Mouse (Mus musculus): ENCODE results near the gene Gm20388. TPM values are rescaled to one million over a fixed set of nuclear protein-coding genes. Genes with fewer than 3 reads are reported as not detected.

Gene Gm20388
- polyA plus RNA-seq, 1 experiment: 18.7 TPM

- Histone ChIP-seq H3K4me1 (ENCODE audit: control insufficient read depth, insufficient read depth, low read length) (peaks cover 45% of the 10 kb centered on the region), H3K27me3 (ENCODE audit: control insufficient read depth, insufficient read depth, low read length) (no peaks in the 10 kb centered on the region), H3K27ac (ENCODE audit: insufficient read depth, low read length) (peak overlapping the region; percentile 15; the same call in 1 of the 2 replicates), H3K4me3 (replicated peaks; ENCODE audit: insufficient read depth, low read depth, low read length) (no peak overlapping the region)
- TF ChIP-seq CTCF (IDR thresholded peaks at IDR 0.05; ENCODE audit: borderline replicate concordance, insufficient read depth, low read depth, low read length) (no peak), POLR2A (IDR thresholded peaks at IDR 0.05; ENCODE audit: borderline replicate concordance, insufficient read depth, low read length) (no peak)
- DNase-seq: peak; percentile 46 to 50
- WGBS: 31% methylated on average over 11 of the region's 11 CpGs
These were observed 4408.1 kb downstream of the Gm20388 start for GRCm38 (mm10) chr8:124318612-124319315.

- H3K27ac ChIP-seq (ENCODE audit: insufficient read depth, low read length): no peak overlapping the region
- no peak overlapping the region for H3K4me3 ChIP-seq (replicated peaks; ENCODE audit: insufficient read depth, low read depth, low read length)
- peaks cover 45% of the 10 kb centered on the region for H3K4me1 ChIP-seq (ENCODE audit: control insufficient read depth, insufficient read depth, low read length)
These were observed 4408.6 kb downstream of the Gm20388 start for GRCm38 (mm10) chr8:124319316-124319652.

DNA sequence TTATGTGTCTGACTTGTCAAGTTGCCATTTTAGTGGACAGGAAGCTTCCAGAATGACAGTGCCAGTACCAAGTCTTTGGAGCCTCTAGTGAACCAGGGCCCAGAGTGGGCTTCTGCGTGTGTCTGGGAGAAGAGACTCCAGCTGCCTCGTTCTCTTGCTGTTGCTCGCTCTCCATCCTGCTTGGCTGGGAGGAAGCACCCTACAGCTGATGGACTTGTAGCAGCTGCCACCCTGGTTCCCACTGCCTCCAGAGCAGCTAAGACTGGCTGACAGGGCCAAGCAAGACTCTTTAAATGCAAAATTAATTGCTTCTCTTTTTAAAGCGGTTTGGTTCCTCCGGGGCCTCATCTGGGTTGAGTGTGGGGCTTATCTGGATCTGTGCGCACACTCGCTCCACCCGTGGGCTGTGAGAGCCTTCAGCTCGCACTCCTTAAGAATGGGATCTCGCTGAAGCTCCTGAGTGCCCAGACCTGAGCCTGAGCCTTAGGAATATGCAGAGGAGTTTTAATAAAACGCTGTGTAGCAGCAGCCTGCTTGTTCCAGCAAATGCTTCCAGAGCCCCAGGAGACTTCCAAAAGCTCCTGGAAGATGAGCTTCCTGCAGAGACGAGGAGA, 4410.7 kb downstream of the Gm20388 start:
- H3K27me3 ChIP-seq (ENCODE audit: control insufficient read depth, insufficient read depth, low read length): no peaks in the 10 kb centered on the region
- WGBS: 53% methylated on average over 12 of the region's 12 CpGs
- no peak overlapping the region for H3K4me3 ChIP-seq (replicated peaks; ENCODE audit: insufficient read depth, low read depth, low read length)
- DNase-seq: no peak
- H3K4me1 ChIP-seq (ENCODE audit: control insufficient read depth, insufficient read depth, low read length): peaks cover 33% of the 10 kb centered on the region
- TF ChIP-seq POLR2A (IDR thresholded peaks at IDR 0.05; ENCODE audit: borderline replicate concordance, insufficient read depth, low read length) (no peak), CTCF (IDR thresholded peaks at IDR 0.05; ENCODE audit: borderline replicate concordance, insufficient read depth, low read depth, low read length) (no peak)
- no peak overlapping the region for H3K27ac ChIP-seq (ENCODE audit: insufficient read depth, low read length)

More at GRCm38 (mm10) chr8:124319316-124319652, 4408.6 kb downstream of the Gm20388 start:
- TF ChIP-seq CTCF (IDR thresholded peaks at IDR 0.05; ENCODE audit: borderline replicate concordance, insufficient read depth, low read depth, low read length) (no peak), POLR2A (IDR thresholded peaks at IDR 0.05; ENCODE audit: borderline replicate concordance, insufficient read depth, low read length) (no peak)
- no peak for DNase-seq
- 91% methylated on average over 4 of the region's 4 CpGs for WGBS
- no peaks in the 10 kb centered on the region for H3K27me3 ChIP-seq (ENCODE audit: control insufficient read depth, insufficient read depth, low read length)

DNA sequence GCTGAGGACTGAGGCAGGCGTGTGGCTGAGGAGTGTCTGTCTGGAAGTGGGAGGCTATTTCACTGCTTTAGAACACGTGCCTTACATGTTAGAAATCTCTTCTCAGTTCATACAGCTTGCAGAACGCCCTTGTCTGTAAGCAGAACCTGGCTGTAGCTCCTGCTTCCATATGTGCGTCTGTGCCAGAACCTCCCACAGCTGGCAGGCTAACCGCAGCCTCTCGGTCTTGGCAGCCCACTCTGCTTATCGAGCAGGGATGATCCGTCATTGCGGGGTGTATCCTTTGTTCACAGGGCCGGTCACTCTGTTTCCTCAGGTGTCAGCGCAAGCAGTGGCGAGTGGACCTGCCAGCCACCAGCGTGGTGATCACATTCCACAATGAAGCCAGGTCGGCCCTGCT, 4412.7 kb downstream of the Gm20388 start:
- TF ChIP-seq POLR2A (IDR thresholded peaks at IDR 0.05; ENCODE audit: borderline replicate concordance, insufficient read depth, low read length) (no peak), CTCF (IDR thresholded peaks at IDR 0.05; ENCODE audit: borderline replicate concordance, insufficient read depth, low read depth, low read length) (no peak)
- no peak for DNase-seq
- Histone ChIP-seq H3K4me3 (replicated peaks; ENCODE audit: insufficient read depth, low read depth, low read length) (no peak overlapping the region), H3K27me3 (ENCODE audit: control insufficient read depth, insufficient read depth, low read length) (no peaks in the 10 kb centered on the region), H3K4me1 (ENCODE audit: control insufficient read depth, insufficient read depth, low read length) (peaks cover 15% of the 10 kb centered on the region), H3K27ac (ENCODE audit: insufficient read depth, low read length) (no peak overlapping the region)
- 70% methylated on average over 14 of the region's 14 CpGs for WGBS

DNA sequence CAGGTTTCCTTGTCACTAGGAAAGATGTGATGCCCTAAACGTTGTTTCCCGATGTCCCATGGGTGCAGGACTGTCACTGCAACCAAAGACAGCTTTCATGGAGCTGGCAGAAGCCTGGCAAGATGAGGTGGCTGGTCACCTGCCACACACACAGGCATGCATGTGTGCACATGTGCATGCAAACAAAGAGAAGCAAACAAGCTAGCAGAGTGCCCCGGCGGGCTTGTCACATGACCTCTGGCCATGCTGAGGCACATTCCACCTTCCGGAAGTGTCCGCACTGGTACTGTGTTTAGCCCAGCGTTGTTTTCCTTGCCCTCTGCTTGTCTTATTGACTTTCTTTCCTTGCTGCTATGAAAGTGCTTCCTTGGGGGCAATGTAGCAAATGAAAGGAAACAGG, 4417.6 kb downstream of the Gm20388 start:
- TF ChIP-seq CTCF (IDR thresholded peaks at IDR 0.05; ENCODE audit: borderline replicate concordance, insufficient read depth, low read depth, low read length) (no peak), POLR2A (IDR thresholded peaks at IDR 0.05; ENCODE audit: borderline replicate concordance, insufficient read depth, low read length) (no peak)
- Histone ChIP-seq H3K4me3 (replicated peaks; ENCODE audit: insufficient read depth, low read depth, low read length) (no peak overlapping the region), H3K4me1 (ENCODE audit: control insufficient read depth, insufficient read depth, low read length) (peaks cover 18% of the 10 kb centered on the region), H3K27me3 (ENCODE audit: control insufficient read depth, insufficient read depth, low read length) (no peaks in the 10 kb centered on the region), H3K27ac (ENCODE audit: insufficient read depth, low read length) (no peak overlapping the region)
- 86% methylated on average over 7 of the region's 7 CpGs for WGBS
- DNase-seq: no peak

GRCm38 (mm10) chr8:124329690-124330089, 4419.0 kb downstream of the Gm20388 start:
- no peak for DNase-seq
- H3K4me1 ChIP-seq (ENCODE audit: control insufficient read depth, insufficient read depth, low read length): peaks cover 18% of the 10 kb centered on the region
- H3K4me3 ChIP-seq (replicated peaks; ENCODE audit: insufficient read depth, low read depth, low read length): no peak overlapping the region
- no peaks in the 10 kb centered on the region for H3K27me3 ChIP-seq (ENCODE audit: control insufficient read depth, insufficient read depth, low read length)
- no peak for TF ChIP-seq CTCF (IDR thresholded peaks at IDR 0.05; ENCODE audit: borderline replicate concordance, insufficient read depth, low read depth, low read length)
- no peak for TF ChIP-seq POLR2A (IDR thresholded peaks at IDR 0.05; ENCODE audit: borderline replicate concordance, insufficient read depth, low read length)
- 54% methylated on average over 10 of the region's 10 CpGs for WGBS
- no peak overlapping the region for H3K27ac ChIP-seq (ENCODE audit: insufficient read depth, low read length)

GRCm38 (mm10) chr8:124330433-124330832, 4419.8 kb downstream of the Gm20388 start:
- Histone ChIP-seq H3K4me3 (replicated peaks; ENCODE audit: insufficient read depth, low read depth, low read length) (no peak overlapping the region), H3K4me1 (ENCODE audit: control insufficient read depth, insufficient read depth, low read length) (peaks cover 18% of the 10 kb centered on the region), H3K27me3 (ENCODE audit: control insufficient read depth, insufficient read depth, low read length) (no peaks in the 10 kb centered on the region), H3K27ac (ENCODE audit: insufficient read depth, low read length) (peak overlapping the region; percentile 11; the same call in 1 of the 2 replicates)
- 11% methylated on average over 2 of the region's 3 CpGs for WGBS
- DNase-seq: peak; percentile 64 to 77
- TF ChIP-seq POLR2A (IDR thresholded peaks at IDR 0.05; ENCODE audit: borderline replicate concordance, insufficient read depth, low read length) (no peak), CTCF (IDR thresholded peaks at IDR 0.05; ENCODE audit: borderline replicate concordance, insufficient read depth, low read depth, low read length) (no peak)

DNA sequence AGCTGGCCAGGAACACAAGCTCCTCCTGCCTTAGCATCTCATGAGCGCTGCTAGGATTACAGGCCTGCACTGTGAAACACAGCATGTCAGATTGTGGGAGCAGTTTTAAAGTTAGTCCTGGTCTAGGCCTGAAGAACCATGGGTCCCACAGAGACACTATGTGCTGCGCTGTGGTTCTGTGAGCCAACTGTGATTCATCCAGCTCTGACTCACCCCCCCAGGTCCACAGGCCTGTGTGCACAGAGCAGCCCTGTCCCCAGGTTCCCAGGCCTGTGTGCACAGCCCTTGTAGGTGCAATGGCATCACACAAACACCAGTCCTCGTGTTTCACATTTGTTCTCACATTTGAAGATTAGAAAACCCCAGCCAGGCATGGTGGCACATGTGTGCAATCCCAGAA, 4420.5 kb downstream of the Gm20388 start:
- H3K27ac ChIP-seq (ENCODE audit: insufficient read depth, low read length): peak overlapping the region; percentile 11; the same call in 1 of the 2 replicates
- TF ChIP-seq POLR2A (IDR thresholded peaks at IDR 0.05; ENCODE audit: borderline replicate concordance, insufficient read depth, low read length): no peak
- TF ChIP-seq CTCF (IDR thresholded peaks at IDR 0.05; ENCODE audit: borderline replicate concordance, insufficient read depth, low read depth, low read length): no peak
- no peaks in the 10 kb centered on the region for H3K27me3 ChIP-seq (ENCODE audit: control insufficient read depth, insufficient read depth, low read length)
- peak in 1 of 2 experiments; percentile 48 for DNase-seq
- 53% methylated on average over 3 of the region's 3 CpGs for WGBS
- H3K4me3 ChIP-seq (replicated peaks; ENCODE audit: insufficient read depth, low read depth, low read length): no peak overlapping the region
- H3K4me1 ChIP-seq (ENCODE audit: control insufficient read depth, insufficient read depth, low read length): peaks cover 18% of the 10 kb centered on the region
